Mouse (Mus musculus): Measurements from ENCODE around the gene Pprc1. TPM values are rescaled to one million over a fixed set of nuclear protein-coding genes. Genes with fewer than 3 reads are reported as not detected.

Pprc1 gene
- polyA plus RNA-seq, 1 experiment from 2014 or later: 21.4 TPM

DNA sequence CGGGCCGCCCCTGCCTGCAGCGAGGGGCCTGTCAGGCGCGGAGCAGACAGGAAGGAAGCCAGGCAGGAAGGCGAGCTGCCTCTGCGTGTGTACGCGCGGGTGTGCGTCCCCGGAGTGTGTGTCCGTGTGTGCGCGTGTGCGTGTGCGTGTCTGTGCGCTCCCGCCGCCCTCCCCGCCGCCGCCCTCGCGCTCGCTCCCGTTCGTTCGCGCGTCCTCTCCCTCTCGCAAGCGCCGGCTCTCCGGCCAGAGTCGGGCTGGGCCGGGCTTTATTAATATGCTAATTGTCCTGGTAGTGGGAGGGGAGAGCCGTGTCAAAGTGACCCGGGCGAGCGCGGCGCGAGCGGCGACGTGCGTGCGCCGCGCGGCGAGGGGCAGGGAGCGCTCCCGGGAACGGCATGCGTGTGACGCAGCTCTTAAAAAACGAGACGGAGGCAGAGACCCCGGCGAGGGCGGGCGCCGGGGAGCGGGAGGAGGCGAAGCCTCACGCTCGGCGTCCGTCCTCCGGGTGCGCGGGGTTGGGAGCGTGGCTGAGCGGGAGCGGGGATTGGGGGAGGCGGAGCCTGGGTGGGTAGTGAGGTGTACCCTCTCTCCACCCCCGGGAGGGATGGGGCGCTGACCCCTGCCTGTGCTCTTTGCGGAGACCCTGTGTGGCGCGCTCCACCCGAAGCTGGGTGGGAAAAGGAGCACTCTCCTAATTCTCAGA, 458 bp downstream of the Pprc1 start, which contains the start of gene Ldb1:
Gene Ldb1, minus strand, starts transcription at position 222 of the 703 bp plus-strand sequence.
- Histone ChIP-seq H3K9ac (peak within 1 kb of the TSS; percentile 96), H3K27ac (replicated peaks) (peak within 1 kb of the TSS; percentile 99), H3K4me2 (peak within 1 kb of the TSS; percentile 90), H3K36me3 (no peaks in the 10 kb centered on the region), H3K27me3 (replicated peaks) (no peaks in the 10 kb centered on the region), H3K4me1 (peaks cover 60% of the 10 kb centered on the region), H3K4me3 (peak within 1 kb of the TSS; percentile 72), H3K9me3 (no peaks in the 10 kb centered on the region)
- peak; percentile 62; the same call in 1 of the 2 replicates for ATAC-seq (ENCODE audit: extremely low read depth, insufficient number of reproducible peaks, low FRiP score, low TSS enrichment)
- WGBS: under 1% methylated on average over 84 of the region's 84 CpGs

- ATAC-seq (ENCODE audit: extremely low read depth, insufficient number of reproducible peaks, low FRiP score, low TSS enrichment): peak; percentile 11; the same call in 1 of the 2 replicates
- Histone ChIP-seq H3K4me3 (peak overlapping the region; percentile 72), H3K27ac (replicated peaks) (peak overlapping the region; percentile 99), H3K4me1 (peaks cover 53% of the 10 kb centered on the region), H3K9me3 (no peaks in the 10 kb centered on the region), H3K4me2 (peak overlapping the region; percentile 90), H3K36me3 (no peaks in the 10 kb centered on the region), H3K27me3 (replicated peaks) (no peaks in the 10 kb centered on the region), H3K9ac (peak overlapping the region; percentile 96)
- WGBS: 2% methylated on average over 7 of the region's 7 CpGs
Observed at GRCm38 (mm10) chr19:46045696-46046311, 1.1 kb downstream of the Pprc1 start.

- no peaks in the 10 kb centered on the region for H3K36me3 ChIP-seq
- no peaks in the 10 kb centered on the region for H3K9me3 ChIP-seq
- ATAC-seq (ENCODE audit: extremely low read depth, insufficient number of reproducible peaks, low FRiP score, low TSS enrichment): no peak
- peak overlapping the region; percentile 90 for H3K4me2 ChIP-seq
- H3K9ac ChIP-seq: no peak overlapping the region
- peak overlapping the region; percentile 99 for H3K27ac ChIP-seq (replicated peaks)
- peaks cover 45% of the 10 kb centered on the region for H3K4me1 ChIP-seq
- H3K4me3 ChIP-seq: peak overlapping the region; percentile 72; the same call in 1 of the 2 replicates
- 5% methylated on average over 10 of the region's 10 CpGs for WGBS
- H3K27me3 ChIP-seq (replicated peaks): no peaks in the 10 kb centered on the region
Observed at GRCm38 (mm10) chr19:46046621-46047025, 1.9 kb downstream of the Pprc1 start.

DNA sequence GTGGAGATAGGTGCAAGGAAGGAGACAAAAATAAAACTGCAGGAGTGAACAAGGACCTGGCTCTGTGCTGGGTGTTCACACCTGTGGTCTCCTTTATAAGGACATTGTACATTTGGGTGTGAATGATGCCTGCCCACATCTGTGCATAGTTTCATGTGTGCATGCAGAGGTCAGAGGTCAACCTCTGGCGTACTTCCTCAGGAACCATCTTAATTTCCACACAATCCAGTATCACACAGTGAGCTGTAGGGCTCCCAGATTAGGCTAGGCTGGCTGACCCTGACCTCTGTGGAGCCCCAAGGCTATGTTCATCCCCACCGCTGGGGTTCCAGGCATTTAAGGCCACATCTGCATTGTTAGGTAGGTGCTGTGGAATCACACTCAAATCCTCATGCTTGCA, 2.7 kb downstream of the Pprc1 start:
- peaks cover 37% of the 10 kb centered on the region for H3K4me1 ChIP-seq
- H3K36me3 ChIP-seq: no peaks in the 10 kb centered on the region
- H3K4me3 ChIP-seq: no peak overlapping the region
- no peak overlapping the region for H3K27ac ChIP-seq (replicated peaks)
- no peak for ATAC-seq (ENCODE audit: extremely low read depth, insufficient number of reproducible peaks, low FRiP score, low TSS enrichment)
- no peak overlapping the region for H3K9ac ChIP-seq
- 75% methylated on average over 2 of the region's 2 CpGs for WGBS
- H3K9me3 ChIP-seq: no peaks in the 10 kb centered on the region
- no peak overlapping the region for H3K4me2 ChIP-seq
- H3K27me3 ChIP-seq (replicated peaks): no peaks in the 10 kb centered on the region

GRCm38 (mm10) chr19:46049129-46049528, 4.4 kb downstream of the Pprc1 start:
- WGBS: 64% methylated on average over 4 of the region's 4 CpGs
- no peak overlapping the region for H3K27ac ChIP-seq (replicated peaks)

GRCm38 (mm10) chr19:46050462-46050861, 5.8 kb downstream of the Pprc1 start:
- Histone ChIP-seq H3K9ac (no peak overlapping the region), H3K4me1 (peaks cover 17% of the 10 kb centered on the region), H3K27me3 (replicated peaks) (no peaks in the 10 kb centered on the region), H3K9me3 (no peaks in the 10 kb centered on the region), H3K27ac (replicated peaks) (no peak overlapping the region), H3K4me3 (no peak overlapping the region), H3K36me3 (no peaks in the 10 kb centered on the region), H3K4me2 (no peak overlapping the region)
- no peak for ATAC-seq (ENCODE audit: extremely low read depth, insufficient number of reproducible peaks, low FRiP score, low TSS enrichment)
- 45% methylated on average over 2 of the region's 2 CpGs for WGBS

More at GRCm38 (mm10) chr19:46049129-46049528, 4.4 kb downstream of the Pprc1 start:
- no peak overlapping the region for H3K4me2 ChIP-seq
- H3K4me1 ChIP-seq: peaks cover 20% of the 10 kb centered on the region
- no peaks in the 10 kb centered on the region for H3K27me3 ChIP-seq (replicated peaks)
- H3K4me3 ChIP-seq: no peak overlapping the region
- H3K9ac ChIP-seq: no peak overlapping the region
- no peak for ATAC-seq (ENCODE audit: extremely low read depth, insufficient number of reproducible peaks, low FRiP score, low TSS enrichment)
- no peaks in the 10 kb centered on the region for H3K9me3 ChIP-seq
- H3K36me3 ChIP-seq: no peaks in the 10 kb centered on the region

DNA sequence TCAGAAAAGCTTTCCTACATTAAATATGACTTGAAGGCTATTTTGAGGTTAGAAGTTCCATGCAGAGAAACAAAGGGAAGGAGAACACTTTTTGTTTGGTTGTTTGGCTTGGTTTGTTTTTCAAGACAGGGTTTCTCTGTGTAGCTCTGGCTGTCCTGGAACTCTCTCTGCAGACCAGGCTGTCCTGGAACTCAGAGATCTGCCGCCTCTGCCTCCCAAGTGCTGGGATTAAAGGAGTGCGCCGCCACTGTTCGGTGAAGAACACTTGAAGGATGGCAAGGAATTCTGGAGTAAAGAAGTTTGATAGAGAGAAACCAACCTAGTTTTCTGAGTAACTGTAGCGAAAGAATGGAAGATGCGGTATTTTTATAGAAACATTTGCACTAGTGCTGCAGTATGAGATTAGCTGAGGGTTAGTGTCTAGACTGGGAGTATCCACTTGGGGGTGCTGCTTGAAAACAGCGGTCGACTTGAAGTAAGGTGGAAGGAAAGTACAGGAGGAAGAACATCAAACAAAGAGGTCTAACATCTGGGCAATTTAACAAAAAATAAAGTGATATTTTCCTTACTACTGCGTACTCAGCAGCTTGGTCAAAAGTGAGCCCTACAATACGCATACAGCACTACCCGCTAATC, 11.2 kb downstream of the Pprc1 start:
- no peaks in the 10 kb centered on the region for H3K27me3 ChIP-seq (replicated peaks)
- under 1% methylated on average over 11 of the region's 11 CpGs for WGBS
- ATAC-seq (ENCODE audit: extremely low read depth, insufficient number of reproducible peaks, low FRiP score, low TSS enrichment): peak; percentile 42
- H3K4me2 ChIP-seq: peak overlapping the region; percentile 91
- H3K4me3 ChIP-seq: peak overlapping the region; percentile 90
- peak overlapping the region; percentile 92 for H3K9ac ChIP-seq
- H3K27ac ChIP-seq (replicated peaks): peak overlapping the region; percentile 97; the same call in 1 of the 2 replicates
- no peaks in the 10 kb centered on the region for H3K36me3 ChIP-seq
- H3K4me1 ChIP-seq: peaks cover 28% of the 10 kb centered on the region
- no peaks in the 10 kb centered on the region for H3K9me3 ChIP-seq

- peak overlapping the region; percentile 90 for H3K4me3 ChIP-seq
- H3K4me2 ChIP-seq: peak overlapping the region; percentile 91
- peaks cover 34% of the 10 kb centered on the region for H3K4me1 ChIP-seq
- WGBS: under 1% methylated on average over 52 of the region's 52 CpGs
- peak overlapping the region; percentile 92 for H3K9ac ChIP-seq
- peak; percentile 85 for ATAC-seq (ENCODE audit: extremely low read depth, insufficient number of reproducible peaks, low FRiP score, low TSS enrichment)
- H3K36me3 ChIP-seq: peaks cover 4% of the 10 kb centered on the region
- no peaks in the 10 kb centered on the region for H3K9me3 ChIP-seq
- peak overlapping the region; percentile 97 for H3K27ac ChIP-seq (replicated peaks)
- no peaks in the 10 kb centered on the region for H3K27me3 ChIP-seq (replicated peaks)
Observed at GRCm38 (mm10) chr19:46056388-46056946, 11.8 kb downstream of the Pprc1 start.

DNA sequence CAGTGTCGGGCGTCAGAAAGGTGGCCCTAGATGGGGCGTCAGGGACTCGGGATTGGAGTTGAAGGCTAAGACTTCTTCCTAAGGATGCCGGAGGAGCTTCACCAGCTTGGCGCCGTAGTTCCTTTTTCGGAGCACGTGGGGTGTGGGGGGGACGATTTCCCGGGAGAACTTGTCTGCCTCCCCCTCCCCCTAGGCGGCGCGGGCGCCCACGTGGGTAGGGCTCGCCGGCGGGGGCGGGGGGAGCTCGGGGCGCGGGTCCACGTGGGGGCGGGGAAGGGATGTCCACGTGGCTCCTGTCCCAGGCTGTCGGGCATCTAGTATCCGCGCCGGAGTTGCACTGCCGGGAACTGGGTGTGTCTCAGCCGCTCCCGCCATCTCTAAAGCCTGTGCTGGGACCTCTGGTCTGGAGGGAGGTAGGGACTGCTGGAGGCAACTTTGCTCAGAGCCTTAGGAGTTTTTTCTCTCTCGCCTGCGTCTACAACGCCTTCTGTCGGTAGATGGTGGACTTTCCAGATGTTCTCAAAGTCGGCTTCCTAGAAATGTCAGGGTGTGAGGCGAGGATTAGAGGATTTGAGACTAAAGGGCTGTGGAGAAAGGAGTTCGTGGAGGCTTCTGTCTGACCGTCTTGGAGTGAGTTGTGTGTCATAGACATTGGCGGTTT, 12.4 kb downstream of the Pprc1 start:
- WGBS: under 1% methylated on average over 38 of the region's 42 CpGs
- Histone ChIP-seq H3K27ac (replicated peaks) (peak overlapping the region; percentile 97), H3K27me3 (replicated peaks) (no peaks in the 10 kb centered on the region), H3K9me3 (no peaks in the 10 kb centered on the region), H3K36me3 (peaks cover 10% of the 10 kb centered on the region), H3K4me2 (peak overlapping the region; percentile 91), H3K4me3 (peak overlapping the region; percentile 90), H3K4me1 (peaks cover 34% of the 10 kb centered on the region), H3K9ac (peak overlapping the region; percentile 92)
- ATAC-seq (ENCODE audit: extremely low read depth, insufficient number of reproducible peaks, low FRiP score, low TSS enrichment): peak; percentile 72

DNA sequence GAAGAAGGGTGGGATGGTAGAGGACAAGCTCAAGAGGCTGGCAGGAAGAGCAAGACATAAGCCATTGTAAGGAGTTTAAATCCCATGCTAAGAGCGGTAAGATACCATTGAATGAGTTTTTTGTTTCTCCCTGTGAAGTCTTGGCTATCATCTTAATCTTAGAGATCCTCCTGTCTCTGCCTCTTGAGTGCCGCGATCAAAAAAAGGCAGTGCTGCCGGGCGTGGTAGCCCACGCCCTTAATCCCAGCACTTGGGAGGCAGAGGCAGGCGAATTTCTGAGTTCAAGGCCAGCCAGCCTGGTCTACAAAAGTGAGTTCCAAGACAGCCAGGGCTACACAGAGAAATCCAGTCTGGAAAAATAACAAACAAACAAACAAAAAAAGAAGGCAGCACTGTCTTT, 13.8 kb downstream of the Pprc1 start:
- WGBS: 88% methylated on average over 7 of the region's 7 CpGs
- no peak overlapping the region for H3K27ac ChIP-seq (replicated peaks)
- peaks cover 23% of the 10 kb centered on the region for H3K36me3 ChIP-seq
- no peaks in the 10 kb centered on the region for H3K9me3 ChIP-seq
- H3K27me3 ChIP-seq (replicated peaks): no peaks in the 10 kb centered on the region
- ATAC-seq (ENCODE audit: extremely low read depth, insufficient number of reproducible peaks, low FRiP score, low TSS enrichment): no peak
- H3K4me3 ChIP-seq: peak overlapping the region; percentile 90; the same call in 1 of the 2 replicates
- H3K4me1 ChIP-seq: peaks cover 34% of the 10 kb centered on the region
- H3K9ac ChIP-seq: peak overlapping the region; percentile 92; the same call in 1 of the 2 replicates
- H3K4me2 ChIP-seq: peak overlapping the region; percentile 91
